Mouse (Mus musculus) fat pad, adult 2 months (tissue): Measurements from ENCODE around the gene Aurkc.
"Not testable (repeated sequence)": the region's sequence is repeated elsewhere in the genome, so short reads cannot be mapped to it uniquely, and the experiment has no call there.

Experiments used
- DNase-seq: peaks from one replicate; pipeline ENCODE4 v3.0.0-alpha.2; 2011; ENCODE audit warnings: low read depth, low spot score; ENCODE audit errors: extremely low read depth

The Aurkc gene

DNA sequence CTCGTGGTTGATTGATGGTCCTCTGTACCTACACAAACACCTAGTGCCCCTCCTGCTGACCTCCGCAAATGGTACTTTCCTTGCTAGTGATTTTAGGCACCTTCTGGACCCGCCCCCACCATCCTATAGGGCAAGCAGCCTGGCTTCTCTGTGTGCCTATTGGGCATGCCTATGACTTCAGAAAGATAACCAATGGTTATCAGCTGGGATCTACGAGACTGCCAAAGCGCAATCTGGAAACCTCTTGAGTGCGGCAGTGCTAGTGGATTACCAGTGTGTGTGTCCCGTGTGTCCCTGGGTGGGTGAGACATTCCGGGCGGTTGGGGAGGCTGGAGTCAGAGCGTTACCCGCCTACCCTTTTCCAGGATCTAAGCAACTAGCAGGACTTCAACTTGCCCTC, at the start of gene Aurkc:
Aurkc (plus strand) TSS at position 50 of the 400 bp plus-strand sequence.
- DNase-seq: not testable (repeated sequence)

DNA sequence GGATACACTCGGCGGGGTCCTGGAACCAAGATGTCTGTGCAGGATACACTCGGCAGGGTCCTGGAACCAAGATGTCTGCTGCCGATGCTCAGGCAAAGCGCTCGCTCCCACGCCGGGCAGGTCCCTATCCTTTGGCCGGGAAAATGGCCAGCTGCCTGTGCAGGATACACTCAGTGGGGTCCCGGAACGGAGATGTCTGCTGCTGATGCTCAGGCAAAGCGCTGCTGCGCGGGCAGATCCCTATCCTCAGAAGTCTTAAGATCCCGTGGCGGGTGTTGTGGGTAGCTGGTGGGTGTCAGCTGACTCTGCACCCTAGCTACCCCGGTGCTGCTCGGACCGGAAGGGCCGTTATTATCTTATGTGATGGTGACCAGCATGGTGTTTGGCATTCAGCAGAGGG, 47.0 kb upstream of the Aurkc start:
- not testable (repeated sequence) for DNase-seq

DNA sequence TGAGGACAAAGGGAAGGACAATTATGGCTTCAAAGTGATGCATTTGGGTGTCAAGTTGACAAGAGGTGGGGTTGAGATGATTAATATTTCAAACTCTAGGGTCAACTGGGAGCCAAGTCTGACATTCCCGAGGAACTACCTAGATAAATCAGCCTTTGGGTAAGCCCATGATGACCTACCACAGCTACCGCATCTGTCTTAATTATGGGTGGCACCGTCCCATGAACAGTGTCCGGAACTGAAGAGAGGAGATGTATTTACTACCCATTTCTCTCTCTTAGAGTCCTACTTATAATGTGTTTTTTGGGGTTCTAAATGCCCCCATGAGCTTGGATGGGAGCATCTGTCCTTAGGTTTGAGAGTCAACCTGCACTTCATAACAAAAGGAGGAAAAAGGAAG, 38.5 kb upstream of the Aurkc start:
- DNase-seq: no peak

DNA sequence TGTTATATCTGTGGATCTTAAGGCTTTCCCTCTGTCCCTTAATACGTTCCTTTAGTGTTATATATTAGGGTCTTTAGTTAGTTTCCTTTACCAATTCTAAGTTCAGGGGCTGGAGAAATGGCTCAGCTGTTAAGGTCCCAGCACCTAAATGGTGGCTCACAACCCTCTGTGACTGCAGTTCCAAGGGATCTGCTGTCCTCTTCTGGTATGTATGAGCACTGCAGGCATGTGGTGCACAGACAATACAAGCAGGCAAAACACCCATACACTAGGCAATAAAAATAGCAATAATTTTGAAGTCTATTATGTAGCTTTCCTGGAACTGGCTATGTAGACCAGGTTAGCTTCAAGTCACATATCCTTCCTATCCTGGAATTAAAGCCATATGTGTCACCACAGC, 36.5 kb upstream of the Aurkc start:
- no peak for DNase-seq

DNA sequence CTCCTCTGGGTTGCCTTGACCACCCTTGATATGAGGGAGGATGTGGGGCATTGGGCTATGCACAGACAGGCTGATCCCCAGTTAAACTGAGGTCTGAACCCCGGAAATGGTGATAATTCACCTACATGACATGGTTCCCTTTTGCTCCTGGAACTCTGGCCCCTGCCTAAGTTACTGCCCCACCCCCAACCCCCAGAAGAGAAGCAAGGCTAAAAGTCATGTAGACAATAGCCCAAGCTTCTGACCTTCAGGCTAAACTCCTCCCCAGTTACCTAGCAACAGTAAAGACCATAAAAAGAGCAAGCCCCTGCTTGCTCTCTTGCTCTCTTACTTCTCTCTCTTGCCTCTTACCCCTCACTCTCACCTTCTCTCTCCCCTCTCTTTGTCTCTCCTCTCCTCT, 21.5 kb upstream of the Aurkc start:
- DNase-seq: no peak

DNA sequence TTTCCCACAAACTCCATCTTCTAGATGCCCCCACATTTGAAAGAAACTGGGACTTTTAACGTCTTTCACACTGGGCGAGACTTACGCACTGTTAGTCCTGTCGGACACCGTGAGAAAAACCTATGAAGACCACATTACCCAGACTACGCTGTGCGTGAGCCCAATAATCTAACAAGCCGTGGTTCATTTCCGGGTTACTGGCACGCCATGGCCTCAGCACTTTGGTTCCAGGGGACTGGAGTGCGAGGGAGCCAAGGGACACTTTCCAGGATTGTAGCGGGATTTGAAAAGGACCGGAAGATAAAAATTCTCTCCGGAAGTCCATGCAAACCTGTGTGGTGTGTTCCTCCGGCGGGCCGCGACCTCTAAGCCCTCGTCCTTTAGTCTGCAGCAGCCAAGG, 18.2 kb upstream of the Aurkc start:
- no peak for DNase-seq

DNA sequence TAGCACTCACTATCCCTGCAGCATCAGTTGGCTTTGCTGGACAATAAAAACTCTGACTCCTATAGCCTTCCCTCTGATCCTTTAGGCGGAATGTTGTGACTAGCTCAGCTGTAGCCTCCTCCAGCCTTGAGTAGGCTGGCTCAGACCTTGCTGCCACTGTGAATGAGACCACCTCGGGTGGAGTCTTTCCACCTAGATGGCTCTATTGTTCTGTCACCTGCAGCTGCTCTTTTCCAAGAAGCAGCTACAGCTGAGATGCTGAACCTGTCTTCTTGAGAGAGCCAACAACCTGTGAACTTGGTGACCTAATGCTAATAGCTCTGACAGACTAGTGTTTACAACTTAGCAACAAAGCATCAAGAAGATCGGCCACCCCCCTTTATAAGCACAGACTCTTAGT, 3.8 kb downstream of the Aurkc start:
- DNase-seq: not testable (repeated sequence)

DNA sequence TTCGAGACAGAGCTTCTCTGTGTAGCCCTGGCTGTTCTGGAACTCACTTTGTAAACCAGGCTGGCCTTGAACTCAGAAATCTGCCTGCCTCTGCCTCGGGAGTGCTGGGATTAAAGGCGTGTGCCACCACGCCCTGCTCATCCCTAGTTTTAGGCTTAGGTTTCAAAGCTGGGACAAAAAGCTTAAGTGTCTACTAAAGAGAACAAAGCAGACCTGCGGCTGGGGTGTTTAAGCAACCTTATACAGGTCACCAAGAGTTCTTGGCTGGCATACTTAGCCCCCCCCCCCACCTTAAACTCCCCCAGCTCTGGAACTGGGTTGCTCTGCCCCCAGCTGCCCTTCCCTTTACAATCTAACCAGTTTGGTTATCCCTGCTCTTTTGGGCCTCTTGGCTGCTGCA, 10.3 kb downstream of the Aurkc start:
- DNase-seq: not testable (repeated sequence)

DNA sequence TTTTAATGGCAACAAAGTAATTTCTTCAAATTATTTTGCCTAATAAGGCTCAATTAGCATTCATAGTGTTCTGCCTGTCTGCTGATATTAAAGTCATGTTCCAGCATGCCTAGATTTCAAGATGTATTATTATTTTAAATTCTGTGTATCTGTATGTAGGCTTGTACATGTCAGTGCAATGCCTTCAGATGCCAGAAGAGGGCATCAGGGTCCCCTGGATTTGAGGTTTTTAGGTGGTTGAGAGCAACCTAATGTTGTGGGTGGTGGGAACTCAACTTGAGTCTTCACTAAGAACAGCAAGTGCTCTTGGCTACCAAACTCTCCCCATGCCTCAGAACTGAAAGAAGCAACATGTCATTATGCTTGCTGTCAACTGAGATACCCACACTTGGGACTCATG, 32.3 kb downstream of the Aurkc start:
- no peak for DNase-seq

DNA sequence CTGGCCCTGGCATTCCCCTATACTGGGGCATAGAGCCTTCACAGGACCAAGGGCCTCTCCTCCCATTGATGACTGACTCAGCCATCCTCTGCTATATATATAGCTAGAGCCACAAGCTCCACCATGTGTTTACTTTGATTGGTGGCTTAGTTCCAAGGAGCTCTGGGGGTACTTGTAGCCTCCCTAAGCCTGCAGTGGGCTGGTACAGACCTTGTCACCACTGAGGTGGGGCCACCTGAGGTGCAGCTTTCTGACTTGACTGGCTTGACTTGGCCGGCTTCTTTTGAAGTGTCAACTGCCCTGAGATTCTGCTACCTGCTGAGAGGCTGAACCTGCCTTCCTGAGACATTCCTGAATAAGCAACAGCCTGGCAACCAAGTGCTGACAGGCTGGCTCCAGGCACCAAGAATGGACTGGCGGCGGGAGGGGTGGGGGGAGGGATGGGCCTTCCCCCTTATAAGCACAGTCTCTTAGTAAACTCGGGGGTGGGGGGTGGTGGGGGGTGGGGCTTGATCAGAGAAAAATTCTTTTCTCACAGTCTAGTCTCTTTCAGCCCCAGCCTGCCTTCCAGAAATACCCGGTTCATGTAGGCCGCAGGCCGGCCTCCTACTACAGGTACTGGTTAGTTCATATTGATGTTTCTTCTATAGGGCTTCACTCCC, 54.7 kb downstream of the Aurkc start:
- DNase-seq: not testable (repeated sequence)
